Mouse (Mus musculus): ENCODE data around the gene Pcnt. TPM values are rescaled to one million over a fixed set of nuclear protein-coding genes. Genes with fewer than 3 reads are reported as not detected.

Pcnt gene
- polyA plus RNA-seq, 1 experiment from 2014 or later = 18.1 TPM

Other genes with a start within 250 kb of the Pcnt start
- 69.4 and 75.0 TPM in 2 replicates for gene Prmt2, start 204.9 kb downstream of the Pcnt start, polyA plus RNA-seq (2016; fragmentation: Nextera tagmentation; extraction: Ambion mirVana)
- 1.2 and 1.6 TPM in 2 replicates for gene S100b, start 188.9 kb downstream of the Pcnt start, polyA plus RNA-seq (2016; fragmentation: Nextera tagmentation; extraction: Ambion mirVana)
- gene Dip2a, start 97.5 kb downstream of the Pcnt start, polyA plus RNA-seq (2016; fragmentation: Nextera tagmentation; extraction: Ambion mirVana) = 12.5 and 14.9 TPM in 2 replicates
- not detected in 2 replicates for gene AC141477.1, start 2.3 kb downstream of the Pcnt start, polyA plus RNA-seq (2016; fragmentation: Nextera tagmentation; extraction: Ambion mirVana)
- gene 2610028H24Rik, start 6.3 kb upstream of the Pcnt start, polyA plus RNA-seq (2016; fragmentation: Nextera tagmentation; extraction: Ambion mirVana) = not detected in 2 replicates
- 80.0 and 81.8 TPM in 2 replicates for gene Mcm3ap, start 26.1 kb upstream of the Pcnt start, polyA plus RNA-seq (2016; fragmentation: Nextera tagmentation; extraction: Ambion mirVana)
- 8.8 and 9.1 TPM in 2 replicates for gene Ybey, start 26.3 kb upstream of the Pcnt start, polyA plus RNA-seq (2016; fragmentation: Nextera tagmentation; extraction: Ambion mirVana)
- gene Lss, start 88.8 kb upstream of the Pcnt start, polyA plus RNA-seq (2016; fragmentation: Nextera tagmentation; extraction: Ambion mirVana) = 38.6 and 38.8 TPM in 2 replicates
- gene Spatc1l, start 119.5 kb upstream of the Pcnt start, polyA plus RNA-seq (2016; fragmentation: Nextera tagmentation; extraction: Ambion mirVana) = not detected in 2 replicates
- gene Ftcd, start 132.9 kb upstream of the Pcnt start, polyA plus RNA-seq (2016; fragmentation: Nextera tagmentation; extraction: Ambion mirVana) = 0.09 TPM in 1 of 2 replicates, not detected in the other
- 90.7 and 109 TPM in 2 replicates for gene Col6a2, start 180.8 kb upstream of the Pcnt start, polyA plus RNA-seq (2016; fragmentation: Nextera tagmentation; extraction: Ambion mirVana)